Mouse (Mus musculus): ENCODE data around the gene E130208F15Rik. TPM values are rescaled to one million over a fixed set of nuclear protein-coding genes. Genes with fewer than 3 reads are reported as not detected.

The E130208F15Rik gene
- under 1 TPM; 0.35 to 0.56 TPM for total RNA-seq (2021)
- long read RNA-seq, experiment 1 = 0 reads
- long read RNA-seq, experiment 2 = 0 reads

DNA sequence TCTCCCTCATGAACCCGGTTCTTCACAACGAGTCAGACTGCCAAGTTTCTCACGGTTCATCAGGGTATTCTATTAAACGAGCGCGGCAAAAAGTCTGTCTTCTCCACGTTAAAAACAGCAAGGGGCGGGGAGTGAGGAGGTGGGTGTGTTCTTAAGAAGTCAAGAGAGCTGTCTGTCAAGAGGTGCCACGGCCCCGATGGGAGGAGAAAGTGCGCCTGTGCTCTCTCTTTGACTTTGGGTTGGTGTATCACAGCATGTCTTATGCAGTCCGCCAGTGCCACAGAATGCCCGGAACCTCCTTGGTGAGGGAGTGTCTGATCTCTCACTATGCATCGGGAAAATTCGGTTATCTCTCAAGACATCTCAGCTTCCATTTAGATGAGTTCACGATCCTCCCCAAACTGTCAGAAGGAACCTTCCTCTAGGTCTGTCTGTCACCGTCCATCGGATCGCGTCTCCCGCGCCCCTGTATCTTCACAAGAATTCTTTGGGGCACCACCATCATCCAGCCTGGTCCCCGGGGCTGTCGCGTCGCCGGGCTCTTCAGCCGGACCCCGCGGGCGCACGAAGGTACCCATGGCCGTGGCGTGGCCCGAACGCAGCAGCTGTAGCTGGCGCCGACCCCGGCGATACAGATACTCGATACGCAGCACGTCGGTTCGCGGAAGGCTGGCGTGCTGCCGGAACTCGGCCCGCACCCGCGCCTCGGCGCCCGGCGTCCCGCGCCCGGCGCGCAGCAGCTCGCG is at the start of gene E130208F15Rik:
Gene E130208F15Rik, plus strand, starts transcription at position 202 of the 746 bp plus-strand sequence.
- peak; percentile 55 to 66 for DNase-seq (ENCODE audit: low spot score in 2 of 2)

DNA sequence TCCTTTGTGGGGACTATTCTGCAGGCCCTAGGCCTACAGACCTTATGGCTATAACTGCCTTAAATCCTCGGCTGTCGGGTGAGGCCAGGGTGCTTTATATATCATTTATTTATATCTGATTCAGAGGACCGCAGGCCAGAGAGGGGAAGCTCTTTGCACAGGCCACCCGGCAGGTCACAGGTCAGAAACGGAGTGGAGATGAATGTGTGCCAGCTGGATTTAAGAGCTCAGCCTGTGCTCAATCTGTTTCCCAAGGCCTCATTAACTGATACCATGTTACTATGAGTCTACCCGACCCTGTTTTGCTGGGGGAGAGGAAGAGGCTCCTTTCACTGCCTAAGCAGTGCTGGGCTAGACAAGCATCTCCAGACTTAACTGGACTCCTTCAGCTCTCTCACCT is 47.2 kb upstream of the E130208F15Rik start:
- no peak for DNase-seq (ENCODE audit: low spot score in 2 of 2)

DNA sequence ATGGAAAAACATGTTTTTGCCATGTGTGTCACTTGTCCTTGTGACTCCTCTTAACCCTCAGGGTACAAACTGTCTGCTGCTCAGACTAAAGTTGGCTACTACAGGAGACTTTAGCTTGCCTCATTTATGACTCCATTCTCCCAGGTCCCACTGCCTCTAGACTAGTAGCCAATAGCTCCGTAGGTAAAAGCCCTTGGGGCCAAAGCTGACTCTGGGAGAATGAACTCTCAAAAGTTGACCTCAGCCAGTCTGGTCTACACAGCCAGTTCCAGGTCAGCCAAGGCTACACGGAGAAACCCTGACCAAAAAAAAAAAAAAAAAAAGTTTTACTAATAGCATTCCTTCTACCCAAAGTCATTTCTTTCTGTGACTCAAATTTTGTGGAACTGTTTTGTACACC is 42.6 kb upstream of the E130208F15Rik start:
- DNase-seq (ENCODE audit: low spot score in 2 of 2) = no peak

DNA sequence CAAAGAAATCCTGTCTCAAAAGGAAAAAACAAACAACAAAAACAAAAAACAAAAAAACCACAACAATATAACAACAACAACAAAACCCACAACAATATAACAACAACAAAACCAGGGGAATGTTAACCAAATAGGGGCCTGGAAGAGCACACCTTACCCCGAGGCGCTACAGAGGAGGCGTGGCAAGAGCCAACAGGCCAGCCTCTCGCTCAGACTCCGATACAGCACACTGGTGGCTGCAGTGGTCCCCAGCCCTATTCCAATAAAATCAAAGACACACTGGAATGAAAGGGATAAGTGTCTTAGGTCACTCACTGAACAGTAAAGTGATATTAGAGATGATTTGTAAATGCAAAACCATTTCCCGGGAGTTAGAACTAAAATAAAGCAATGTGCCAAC is 42.0 kb upstream of the E130208F15Rik start:
- no peak for DNase-seq (ENCODE audit: low spot score in 2 of 2)

DNA sequence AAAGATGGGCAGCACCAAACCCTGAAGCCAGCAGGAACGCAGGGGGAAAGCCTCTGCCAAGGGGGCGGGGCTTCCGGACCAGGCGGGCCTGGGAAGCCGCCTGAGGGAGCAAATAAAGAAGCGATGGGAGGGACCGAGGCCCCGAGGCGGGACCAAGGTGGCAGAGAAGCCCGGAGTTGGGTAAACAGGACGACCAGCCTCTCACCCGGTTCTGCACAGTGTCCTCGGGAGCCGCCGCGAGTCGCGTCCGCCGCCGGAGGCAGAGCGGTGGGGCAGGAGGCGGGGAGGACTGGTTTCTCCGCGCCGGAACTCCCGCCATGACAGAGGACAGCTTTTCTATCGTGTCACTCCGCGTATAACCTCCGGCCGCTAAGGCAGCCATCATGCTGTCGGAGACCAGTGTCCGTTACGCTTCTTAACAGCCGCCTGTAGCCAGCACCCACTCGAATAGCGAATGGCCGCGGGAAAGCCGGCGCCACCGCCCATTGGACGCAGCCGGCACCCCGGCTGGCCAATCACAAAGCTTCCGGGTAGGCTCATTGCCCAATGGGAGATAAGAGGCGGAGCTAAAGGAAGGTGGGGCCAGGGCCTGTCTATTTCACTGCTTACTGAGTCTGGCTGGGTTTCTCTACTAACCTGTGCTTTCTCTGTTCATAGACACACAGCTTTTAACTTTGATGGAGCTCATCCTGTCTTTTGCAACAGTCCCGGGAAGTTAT is 41.4 kb upstream of the E130208F15Rik start, which contains the start of the genes Thap8 and Wdr62:
Gene Thap8, plus strand, starts transcription at position 144 of the 719 bp plus-strand sequence.
Gene Wdr62, minus strand, starts transcription at position 469 of the 719 bp plus-strand sequence.
- DNase-seq (ENCODE audit: low spot score in 2 of 2) = peak; percentile 81 to 91

DNA sequence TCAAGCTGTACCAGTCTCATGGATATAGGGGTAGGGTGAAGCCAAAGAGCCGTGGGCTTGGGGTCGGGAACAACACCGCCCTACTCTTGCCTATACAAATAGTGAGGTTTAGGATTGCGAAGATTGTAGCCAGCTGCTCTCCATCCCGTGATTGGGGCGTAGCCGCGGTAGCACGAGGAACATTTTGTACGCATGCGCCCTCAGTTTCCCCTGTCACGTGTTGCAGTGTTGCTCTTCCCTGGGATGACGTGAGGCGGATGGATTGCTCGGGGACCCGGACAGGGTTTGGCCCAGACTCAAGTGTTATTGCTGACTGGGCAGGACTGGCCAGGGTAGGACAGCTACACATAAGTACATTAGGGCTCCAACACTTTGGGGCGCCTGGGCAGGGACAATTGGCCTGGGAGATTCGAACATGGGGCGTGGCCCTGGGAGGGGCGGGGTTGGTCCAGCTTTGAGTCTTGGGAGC is 40.8 kb upstream of the E130208F15Rik start:
- peak; percentile 80 to 84 for DNase-seq (ENCODE audit: low spot score in 2 of 2)

DNA sequence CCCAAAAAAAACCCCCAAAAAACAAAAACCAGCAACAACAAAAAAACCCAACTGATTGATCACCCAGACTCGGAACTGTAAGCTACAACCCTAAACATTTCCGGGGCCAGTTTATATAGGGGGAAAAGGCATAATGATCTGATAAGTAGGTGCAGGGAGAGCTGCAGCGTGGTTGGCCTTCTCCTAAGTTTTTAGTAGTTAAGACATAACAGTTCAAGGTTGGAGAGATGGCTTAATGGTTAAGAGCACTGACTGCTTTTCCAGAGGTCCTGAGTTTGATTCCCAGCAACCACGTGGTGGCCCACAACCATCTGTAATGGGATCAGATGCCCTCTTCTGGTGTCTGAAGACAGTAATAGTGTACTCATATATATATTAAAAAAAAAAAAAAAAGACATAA is 40.0 kb upstream of the E130208F15Rik start:
- no peak for DNase-seq (ENCODE audit: low spot score in 2 of 2)

DNA sequence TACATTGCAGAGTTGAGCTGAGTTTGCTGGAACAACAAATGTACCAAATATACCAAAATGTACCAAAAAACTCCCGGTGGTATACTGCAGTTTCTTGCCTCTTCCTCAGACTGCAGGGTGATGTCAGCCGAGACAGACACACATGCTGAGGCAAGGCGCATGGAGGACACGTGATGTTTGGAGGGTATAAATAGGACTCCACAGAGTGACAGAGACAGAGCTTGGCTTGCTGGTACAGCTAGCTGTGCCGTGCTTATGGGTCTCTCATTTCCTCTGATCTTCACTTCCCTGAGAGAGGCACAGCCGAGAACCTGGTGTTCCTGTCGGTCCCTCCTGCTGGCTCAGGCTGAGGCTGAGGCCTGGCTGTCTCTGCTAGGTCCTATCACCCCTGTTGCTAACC is 38.8 kb upstream of the E130208F15Rik start:
- DNase-seq (ENCODE audit: low spot score in 2 of 2) = no peak

DNA sequence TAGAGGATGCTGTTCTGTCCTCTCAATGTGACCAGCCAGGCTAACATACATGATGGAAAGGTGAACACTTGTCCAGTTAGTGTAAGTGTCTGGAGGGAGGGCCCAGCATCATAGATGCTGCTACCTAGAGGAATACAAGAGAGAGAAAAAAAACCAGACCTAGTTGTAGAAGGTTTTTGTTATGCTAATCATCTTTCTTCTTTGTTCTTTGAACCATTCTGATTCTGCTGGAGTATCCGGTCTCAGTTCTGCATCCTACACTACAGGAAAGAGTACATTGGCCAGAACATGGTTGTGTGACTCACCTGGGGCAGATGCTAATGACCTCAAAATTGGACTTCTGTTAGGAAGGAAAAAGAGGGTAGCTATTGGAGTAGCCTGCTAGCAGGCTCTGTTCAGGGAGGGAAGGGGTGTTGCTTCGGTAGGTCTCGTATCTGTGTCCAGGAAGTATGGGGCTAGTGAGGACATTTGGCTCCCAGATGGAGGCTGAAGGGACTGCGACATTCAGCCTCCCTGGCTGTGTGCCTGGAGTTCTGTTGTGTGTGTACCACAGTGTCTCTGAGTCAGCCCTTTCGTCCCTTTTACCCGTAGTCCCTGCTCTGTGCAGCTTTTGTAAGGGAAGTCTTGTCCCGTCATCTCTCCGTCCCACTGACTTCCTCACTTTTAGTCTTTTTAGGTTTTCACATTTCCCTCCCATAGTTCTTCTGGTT is 34.7 kb upstream of the E130208F15Rik start:
- no peak for DNase-seq (ENCODE audit: low spot score in 2 of 2)

DNA sequence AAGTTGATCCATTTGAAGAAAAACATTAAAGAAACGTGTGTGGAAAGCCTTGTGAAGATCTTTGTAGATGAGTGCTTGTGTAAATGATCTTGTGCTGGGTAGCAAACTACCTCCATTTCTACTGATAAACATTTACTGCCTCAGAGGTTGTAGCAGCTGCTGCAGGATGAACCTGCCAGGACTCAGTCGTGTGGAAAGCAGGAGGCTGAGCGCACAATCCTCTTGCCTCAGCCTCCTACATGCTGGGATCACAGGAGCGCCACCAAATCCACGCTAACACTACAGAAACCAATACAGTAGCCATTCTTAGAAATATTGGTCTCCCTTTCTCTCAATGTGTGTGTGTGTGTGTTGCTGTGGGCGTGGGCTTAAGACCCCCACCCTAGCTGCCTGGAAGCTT is 33.5 kb upstream of the E130208F15Rik start:
- no peak for DNase-seq (ENCODE audit: low spot score in 2 of 2)

DNA sequence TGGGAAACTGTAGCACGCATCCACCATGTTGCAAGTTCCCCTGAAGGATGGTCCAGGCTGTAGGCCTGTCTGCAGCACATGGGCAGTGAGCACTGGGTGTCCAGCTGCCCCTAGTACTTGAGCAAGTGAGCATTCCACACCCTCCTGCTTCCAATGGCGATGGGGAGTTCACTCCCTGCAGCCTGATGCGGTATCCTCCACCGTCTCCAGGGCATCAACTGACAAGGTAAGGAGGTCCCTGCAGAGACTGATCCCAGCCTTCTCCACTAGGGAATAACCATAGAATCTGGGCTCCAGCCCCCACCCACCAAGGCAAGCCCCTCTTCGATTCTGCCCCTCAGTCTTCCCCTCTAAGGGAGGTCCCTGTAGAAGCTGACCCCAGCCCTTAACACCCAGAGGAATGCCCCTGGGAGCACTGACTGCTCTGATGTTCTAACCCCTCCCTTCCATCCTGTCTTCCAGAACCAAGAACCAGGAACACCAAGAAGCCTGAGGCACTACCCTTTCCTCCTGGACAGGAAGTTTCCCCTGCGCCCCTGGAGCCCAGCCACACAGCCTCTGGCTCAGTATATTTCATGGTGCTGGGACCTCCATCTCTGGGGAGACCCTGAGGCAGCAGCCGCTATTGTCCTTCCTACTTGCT is 32.3 kb upstream of the E130208F15Rik start:
- DNase-seq (ENCODE audit: low spot score in 2 of 2) = no peak

DNA sequence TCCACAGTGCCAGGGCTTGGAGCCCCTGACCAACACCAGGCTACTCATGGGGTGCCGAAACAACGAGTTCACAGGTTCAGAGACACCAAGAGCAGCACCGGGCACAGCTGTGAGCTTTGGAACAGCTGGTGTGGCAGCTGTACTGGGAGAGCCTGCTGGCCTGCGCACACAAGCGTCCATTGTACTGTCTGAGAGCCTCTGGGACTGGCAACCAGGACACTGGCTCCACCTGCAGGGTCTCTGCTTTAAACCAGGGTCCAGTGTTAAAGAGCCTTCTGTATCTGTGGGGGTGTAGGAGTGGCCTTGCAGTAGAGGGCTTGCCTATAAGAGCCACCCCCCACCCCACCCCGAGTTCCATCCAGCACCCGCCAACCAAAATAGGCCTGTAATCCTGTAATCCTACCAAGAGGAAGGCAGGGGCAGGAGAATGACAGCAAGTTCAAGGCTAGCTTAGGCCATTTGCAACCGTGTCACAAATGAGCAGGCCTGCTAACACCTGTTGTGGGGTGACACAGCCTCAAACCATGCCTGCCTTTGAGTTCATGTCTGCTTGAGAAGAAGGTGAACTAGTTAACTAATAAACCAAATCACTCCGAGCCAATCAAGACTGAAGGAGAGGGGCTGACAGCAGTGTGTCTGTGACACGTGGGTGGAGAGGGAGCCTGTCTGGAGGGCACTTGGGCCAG is 31.7 kb upstream of the E130208F15Rik start:
- DNase-seq (ENCODE audit: low spot score in 2 of 2) = peak in 1 of 2 experiments; percentile 29

DNA sequence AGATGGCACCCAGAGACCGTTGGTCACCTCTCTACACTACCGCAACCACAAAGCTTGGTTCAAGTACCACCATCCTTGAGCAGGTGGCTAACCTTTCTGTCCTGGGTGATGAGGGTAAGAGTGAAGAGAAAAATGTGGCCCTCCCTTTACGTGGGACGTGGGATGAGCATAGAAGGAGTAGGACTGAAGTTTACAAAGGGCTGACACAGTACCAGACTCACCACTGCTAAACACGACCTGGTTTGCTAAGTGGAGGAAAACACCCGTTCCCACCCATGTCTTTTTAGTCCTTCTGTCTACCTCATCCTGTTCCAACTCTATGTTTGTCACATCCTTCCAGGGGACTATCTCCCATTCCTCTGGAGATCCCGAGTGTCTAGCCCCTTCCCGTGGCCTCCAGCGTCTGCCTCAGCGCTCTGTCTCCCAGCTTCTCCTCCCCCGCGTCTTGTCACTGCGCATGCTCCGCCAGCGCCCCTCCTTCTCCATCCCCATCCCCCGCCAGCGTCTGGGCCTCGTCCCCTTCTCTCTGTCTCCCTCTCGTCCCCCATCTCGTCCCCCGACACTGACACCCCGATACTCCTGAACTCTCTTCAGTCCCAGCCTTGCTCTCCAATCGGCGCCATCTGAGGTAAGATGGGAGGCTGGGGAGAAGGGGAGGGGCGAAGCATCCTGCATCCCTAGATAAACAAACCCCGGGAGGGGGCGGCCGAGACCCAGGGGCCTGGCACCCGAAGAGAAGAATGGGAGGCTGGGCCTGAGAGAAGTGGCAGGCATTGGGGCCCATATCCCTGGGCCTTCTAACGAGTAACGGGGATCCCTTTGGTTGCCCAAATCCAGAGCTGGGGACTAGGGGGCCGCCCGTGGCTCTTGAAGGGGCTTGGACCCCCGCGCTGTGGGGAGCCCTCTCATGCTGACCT is 30.1 kb upstream of the E130208F15Rik start, which contains the start of gene Clip3:
Gene Clip3, plus strand, starts transcription at position 514 of the 917 bp plus-strand sequence.
- DNase-seq (ENCODE audit: low spot score in 2 of 2) = peak; percentile 93

DNA sequence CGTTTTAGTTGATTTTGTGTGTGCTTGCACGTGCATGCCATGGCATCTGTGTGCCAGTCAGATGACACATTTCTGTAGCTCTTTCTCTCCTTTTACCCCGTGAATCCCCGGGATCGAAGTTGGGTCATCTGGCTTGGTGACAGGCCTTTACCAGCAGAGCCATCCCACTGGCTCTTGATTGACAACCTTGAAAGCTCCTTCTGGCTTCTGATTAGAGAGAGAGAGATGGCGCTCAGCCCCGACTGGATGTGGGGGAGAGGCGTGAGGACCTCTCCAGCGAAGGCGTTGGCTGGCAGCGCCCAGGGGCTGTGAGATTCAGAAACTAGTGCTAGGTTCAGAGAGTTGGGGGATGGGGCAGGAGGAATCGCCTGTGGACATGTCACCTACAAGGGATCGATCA is 27.7 kb upstream of the E130208F15Rik start:
- peak; percentile 36 to 53 for DNase-seq (ENCODE audit: low spot score in 2 of 2)

DNA sequence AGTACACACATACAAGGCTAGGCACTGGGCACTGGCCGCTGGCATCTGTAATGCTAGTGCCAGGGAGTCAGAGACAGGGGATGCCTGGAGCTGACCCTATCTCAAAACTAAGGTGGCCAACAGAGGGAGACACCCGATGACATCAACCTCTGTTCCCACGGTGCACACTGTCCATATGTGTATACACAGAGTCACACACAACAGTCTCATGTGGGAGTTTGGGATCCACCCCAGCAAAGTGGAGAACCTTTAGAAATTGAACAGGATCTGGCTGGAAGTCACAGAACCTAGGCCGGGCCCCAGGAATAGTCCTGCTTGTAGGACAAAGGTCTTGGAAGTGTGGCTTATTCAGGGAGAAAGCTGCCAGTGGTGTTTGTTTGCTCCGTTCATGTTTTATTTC is 27.2 kb upstream of the E130208F15Rik start:
- DNase-seq (ENCODE audit: low spot score in 2 of 2) = no peak

DNA sequence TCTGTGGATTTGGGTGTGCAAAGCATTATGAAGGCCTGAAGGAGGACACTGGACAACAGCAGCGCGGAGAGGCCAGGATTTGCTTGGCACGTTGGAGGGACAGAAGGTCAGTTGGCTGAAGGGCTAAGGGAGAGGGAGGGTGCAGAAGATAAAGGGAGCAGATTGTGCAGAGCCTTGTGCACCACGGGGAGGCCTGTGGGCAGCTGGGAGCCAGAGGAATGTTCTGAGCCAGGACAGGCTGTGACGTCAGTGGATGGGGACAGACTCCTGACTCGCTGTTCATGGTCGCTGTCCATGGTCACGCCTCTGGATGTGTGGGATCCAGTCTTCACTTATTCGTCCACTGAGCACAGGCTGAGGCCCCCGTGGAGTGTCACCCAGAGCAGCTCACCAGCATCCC is 26.4 kb upstream of the E130208F15Rik start:
- DNase-seq (ENCODE audit: low spot score in 2 of 2) = peak; percentile 47 to 51

DNA sequence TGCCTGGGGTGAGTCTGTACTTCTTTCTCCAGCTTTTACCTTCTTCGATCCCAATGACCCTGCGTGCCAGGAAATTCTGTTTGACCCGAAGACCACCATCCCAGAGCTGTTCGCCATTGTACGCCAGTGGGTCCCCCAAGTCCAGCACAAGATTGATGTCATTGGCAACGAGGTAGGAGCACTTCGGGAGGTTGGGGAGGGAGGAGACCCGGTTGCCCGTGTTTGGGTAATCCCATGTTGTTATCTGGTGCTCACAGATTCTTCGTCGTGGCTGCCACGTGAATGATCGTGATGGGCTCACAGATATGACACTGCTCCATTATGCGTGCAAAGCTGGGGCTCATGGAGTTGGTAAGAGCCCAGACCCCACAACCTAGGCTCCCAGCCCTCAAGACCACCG is 24.7 kb upstream of the E130208F15Rik start:
- DNase-seq (ENCODE audit: low spot score in 2 of 2) = no peak

DNA sequence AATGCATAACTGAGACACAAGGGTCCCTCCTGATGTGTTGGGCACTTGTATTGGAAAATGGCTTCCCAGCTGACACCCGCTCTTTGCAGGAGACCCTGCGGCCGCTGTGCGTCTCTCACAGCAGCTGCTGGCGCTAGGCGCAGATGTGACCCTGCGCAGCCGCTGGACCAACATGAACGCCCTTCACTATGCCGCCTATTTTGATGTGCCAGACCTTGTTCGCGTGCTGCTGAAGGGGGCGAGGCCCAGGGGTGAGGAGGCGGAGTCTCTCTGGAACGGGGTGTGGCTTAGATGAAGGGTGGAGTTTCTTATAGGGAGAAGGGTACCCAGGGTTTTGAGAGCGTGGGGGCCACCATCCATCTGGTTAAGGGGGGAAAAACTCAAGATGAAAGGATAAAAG is 24.3 kb upstream of the E130208F15Rik start:
- no peak for DNase-seq (ENCODE audit: low spot score in 2 of 2)

DNA sequence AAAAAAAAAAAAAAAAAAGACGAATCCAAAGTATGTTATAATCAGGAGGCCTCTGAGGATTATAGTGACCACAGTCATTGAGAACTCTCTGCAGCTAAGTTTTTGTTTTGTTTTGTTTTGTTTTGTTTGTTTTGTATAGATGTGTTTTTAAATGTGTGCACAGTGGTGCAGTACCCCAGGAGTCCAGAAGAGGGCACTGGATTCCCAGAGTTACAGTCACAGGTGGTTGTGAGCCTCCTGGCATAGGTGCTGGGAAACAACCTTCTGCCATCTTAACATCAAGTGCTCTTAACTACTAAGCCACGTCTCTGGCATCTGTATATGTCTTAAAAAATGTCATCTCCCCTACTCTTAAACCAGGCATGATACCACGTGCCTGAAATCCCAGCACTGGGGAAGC is 20.6 kb upstream of the E130208F15Rik start:
- DNase-seq (ENCODE audit: low spot score in 2 of 2) = no peak
